Mouse (Mus musculus): ENCODE measurements around the gene L3hypdh. TPM values are rescaled to one million over a fixed set of nuclear protein-coding genes. Genes with fewer than 3 reads are reported as not detected.

L3hypdh gene
- polyA plus RNA-seq (2012; rRNA removed): 2.4 and 3.6 TPM in 2 replicates

DNA sequence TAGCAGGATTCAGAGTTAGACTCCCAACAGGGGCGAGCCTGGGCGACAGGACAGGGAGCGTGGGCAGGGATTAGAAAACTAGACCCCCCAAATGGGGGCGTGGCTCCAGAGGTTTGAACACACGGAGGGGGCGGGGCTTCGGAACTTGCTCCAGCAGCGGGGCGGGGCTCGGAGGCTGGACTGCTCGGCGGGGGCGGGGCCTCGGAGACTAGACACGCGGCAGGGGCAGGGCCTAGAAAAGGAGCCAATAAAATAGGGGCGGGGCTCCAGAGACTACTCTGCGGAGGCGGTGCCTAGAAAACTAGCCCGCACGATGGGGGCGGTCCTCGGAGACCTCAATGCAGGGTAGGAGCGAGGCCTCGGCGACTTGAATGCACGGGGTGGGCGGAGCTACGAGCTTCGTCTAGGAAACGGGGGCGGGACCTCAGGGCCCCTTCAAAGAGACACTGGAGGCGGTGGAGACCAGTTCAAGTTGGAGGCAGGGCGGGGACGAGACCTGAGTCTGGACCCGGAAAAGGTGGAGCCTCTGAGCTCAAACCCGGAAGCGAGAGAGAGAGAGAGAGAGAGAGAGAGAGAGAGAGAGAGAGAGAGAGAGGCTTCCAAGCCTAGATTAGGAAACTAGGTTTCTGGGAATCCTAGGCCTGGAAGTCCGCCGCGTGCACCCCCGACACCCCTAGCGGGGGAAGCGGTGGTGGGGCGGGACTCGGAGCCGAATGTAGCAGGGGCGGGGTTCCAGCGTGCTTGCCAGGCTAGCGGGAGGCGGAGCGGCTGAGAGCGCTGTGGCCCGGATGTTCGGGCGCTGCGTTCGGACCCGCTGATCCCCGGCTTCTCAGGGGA, at the start of gene L3hypdh, which contains the start of gene Jkamp:
L3hypdh (minus strand) TSS at position 111 of the 837 bp plus-strand sequence.
Jkamp (plus strand) TSS at position 261 of the 837 bp plus-strand sequence.
- TF ChIP-seq CTCF (IDR thresholded peaks at IDR 0.05; ENCODE audit: extremely low read depth, insufficient read depth, insufficient read length, insufficient replicate concordance): no peak
- TF ChIP-seq POLR2A (IDR thresholded peaks at IDR 0.05; ENCODE audit: low read depth, low read length): no peak; the same call in 1 of the 2 replicates
- Histone ChIP-seq H3K36me3 (ENCODE audit: control insufficient read depth, insufficient read depth, low read length) (peaks cover 3% of the 10 kb centered on the region), H3K4me1 (ENCODE audit: control insufficient read depth, insufficient read depth, insufficient read length) (peaks cover 10% of the 10 kb centered on the region), H3K27me3 (ENCODE audit: control insufficient read depth, insufficient read depth, low read length) (peaks cover 4% of the 10 kb centered on the region; the same call in 1 of the 2 replicates), H3K4me3 (ENCODE audit: extremely low read depth, insufficient read depth, insufficient read length) (peak within 1 kb of the TSS; percentile 93), H3K27ac (ENCODE audit: insufficient read depth, low read length) (peak within 1 kb of the TSS; percentile 97)
- under 1% methylated on average over 60 of the region's 60 CpGs for WGBS
- peak; percentile 99 for DNase-seq (ENCODE audit: low read depth in 1 of 2, low spot score in 2 of 2)

DNA sequence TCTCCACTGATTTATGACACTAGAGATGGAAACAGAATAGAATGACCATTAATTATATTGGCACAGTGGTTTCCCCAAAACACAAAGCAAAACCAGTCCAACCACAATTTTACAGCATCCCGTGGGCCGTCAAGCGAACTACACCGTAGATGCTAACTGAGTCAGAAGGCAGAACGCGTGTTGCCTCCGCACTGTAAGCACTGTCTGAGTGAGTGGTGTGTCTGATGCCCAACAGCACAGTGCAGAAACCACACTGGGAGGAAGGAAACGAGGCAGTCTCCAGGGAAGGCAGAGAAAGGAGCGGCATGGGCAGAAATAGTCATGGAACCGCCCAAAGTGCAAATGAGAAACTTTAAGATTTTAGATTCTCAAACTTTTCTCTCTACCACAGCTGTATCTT, 44.0 kb upstream of the L3hypdh start:
- H3K4me1 ChIP-seq (ENCODE audit: control insufficient read depth, insufficient read depth, insufficient read length): no peaks in the 10 kb centered on the region
- DNase-seq (ENCODE audit: low read depth in 1 of 2, low spot score in 2 of 2): no peak
- no peaks in the 10 kb centered on the region for H3K36me3 ChIP-seq (ENCODE audit: control insufficient read depth, insufficient read depth, low read length)
- no peak for TF ChIP-seq CTCF (IDR thresholded peaks at IDR 0.05; ENCODE audit: extremely low read depth, insufficient read depth, insufficient read length, insufficient replicate concordance)
- TF ChIP-seq POLR2A (IDR thresholded peaks at IDR 0.05; ENCODE audit: low read depth, low read length): no peak
- no peak overlapping the region for H3K27ac ChIP-seq (ENCODE audit: insufficient read depth, low read length)
- WGBS: 66% methylated on average over 10 of the region's 10 CpGs
- H3K4me3 ChIP-seq (ENCODE audit: extremely low read depth, insufficient read depth, insufficient read length): no peak overlapping the region
- H3K27me3 ChIP-seq (ENCODE audit: control insufficient read depth, insufficient read depth, low read length): no peaks in the 10 kb centered on the region

DNA sequence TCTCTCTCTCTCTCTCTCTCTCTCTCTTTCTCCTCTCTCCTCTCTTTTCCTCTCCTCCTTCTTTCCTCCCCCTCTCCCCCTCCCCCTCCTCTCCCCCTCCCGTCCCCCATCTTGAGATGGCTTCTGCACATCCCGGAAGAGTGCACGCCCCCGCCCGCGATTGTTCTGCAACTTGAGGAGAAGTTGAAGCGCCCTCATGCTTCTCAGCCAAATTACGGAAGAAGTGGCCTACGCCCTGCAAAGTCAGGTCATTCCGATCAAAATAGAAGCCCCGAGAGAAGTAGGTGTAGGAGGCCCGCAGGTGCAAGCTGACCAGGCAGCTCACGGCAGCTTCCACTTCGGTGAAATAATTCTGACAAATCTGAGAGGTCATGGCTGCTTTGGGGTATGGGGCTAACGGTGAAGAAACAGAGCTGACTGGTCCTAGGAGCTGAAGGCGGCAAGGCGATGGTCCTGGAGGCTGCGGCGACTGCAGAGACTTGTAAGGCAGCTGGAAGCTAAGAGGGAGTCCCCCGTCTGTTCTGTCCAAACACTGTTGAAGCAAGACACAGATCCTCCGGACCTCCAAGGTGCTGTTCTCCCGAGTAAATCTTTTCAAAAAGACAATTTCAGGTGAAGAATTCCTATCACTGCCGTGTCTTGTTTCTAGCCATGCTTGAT, 30.6 kb upstream of the L3hypdh start:
- no peak overlapping the region for H3K4me3 ChIP-seq (ENCODE audit: extremely low read depth, insufficient read depth, insufficient read length)
- no peak for DNase-seq (ENCODE audit: low read depth in 1 of 2, low spot score in 2 of 2)
- H3K27me3 ChIP-seq (ENCODE audit: control insufficient read depth, insufficient read depth, low read length): no peaks in the 10 kb centered on the region
- 73% methylated on average over 22 of the region's 23 CpGs for WGBS
- no peaks in the 10 kb centered on the region for H3K36me3 ChIP-seq (ENCODE audit: control insufficient read depth, insufficient read depth, low read length)
- no peaks in the 10 kb centered on the region for H3K4me1 ChIP-seq (ENCODE audit: control insufficient read depth, insufficient read depth, insufficient read length)
- TF ChIP-seq CTCF (IDR thresholded peaks at IDR 0.05; ENCODE audit: extremely low read depth, insufficient read depth, insufficient read length, insufficient replicate concordance) (no peak), POLR2A (IDR thresholded peaks at IDR 0.05; ENCODE audit: low read depth, low read length) (no peak)
- H3K27ac ChIP-seq (ENCODE audit: insufficient read depth, low read length): no peak overlapping the region

DNA sequence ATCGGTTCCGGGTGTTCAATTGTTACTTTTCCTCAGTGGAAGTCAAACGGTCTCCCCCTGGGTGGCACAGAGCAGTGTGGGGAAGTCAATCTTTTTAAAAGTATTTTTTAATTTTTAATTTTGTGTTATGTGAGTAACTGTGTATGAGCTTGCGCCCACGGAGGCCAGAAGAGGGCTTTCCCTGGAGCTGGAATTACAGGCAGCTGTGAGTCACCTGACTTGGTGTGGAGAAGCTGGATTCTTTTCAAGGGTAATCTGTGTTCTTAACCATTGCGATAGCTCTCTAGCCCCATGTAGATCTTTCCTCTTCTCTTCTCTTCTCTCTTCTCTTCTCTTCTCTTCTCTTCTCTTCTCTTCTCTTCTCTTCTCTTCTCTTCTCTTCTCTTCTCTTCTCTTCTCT, 29.9 kb upstream of the L3hypdh start:
- no peaks in the 10 kb centered on the region for H3K36me3 ChIP-seq (ENCODE audit: control insufficient read depth, insufficient read depth, low read length)
- H3K4me3 ChIP-seq (ENCODE audit: extremely low read depth, insufficient read depth, insufficient read length): no peak overlapping the region
- no peak for DNase-seq (ENCODE audit: low read depth in 1 of 2, low spot score in 2 of 2)
- no peaks in the 10 kb centered on the region for H3K4me1 ChIP-seq (ENCODE audit: control insufficient read depth, insufficient read depth, insufficient read length)
- H3K27me3 ChIP-seq (ENCODE audit: control insufficient read depth, insufficient read depth, low read length): no peaks in the 10 kb centered on the region
- 80% methylated on average over 6 of the region's 6 CpGs for WGBS
- H3K27ac ChIP-seq (ENCODE audit: insufficient read depth, low read length): no peak overlapping the region
- no peak for TF ChIP-seq POLR2A (IDR thresholded peaks at IDR 0.05; ENCODE audit: low read depth, low read length)
- TF ChIP-seq CTCF (IDR thresholded peaks at IDR 0.05; ENCODE audit: extremely low read depth, insufficient read depth, insufficient read length, insufficient replicate concordance): no peak

DNA sequence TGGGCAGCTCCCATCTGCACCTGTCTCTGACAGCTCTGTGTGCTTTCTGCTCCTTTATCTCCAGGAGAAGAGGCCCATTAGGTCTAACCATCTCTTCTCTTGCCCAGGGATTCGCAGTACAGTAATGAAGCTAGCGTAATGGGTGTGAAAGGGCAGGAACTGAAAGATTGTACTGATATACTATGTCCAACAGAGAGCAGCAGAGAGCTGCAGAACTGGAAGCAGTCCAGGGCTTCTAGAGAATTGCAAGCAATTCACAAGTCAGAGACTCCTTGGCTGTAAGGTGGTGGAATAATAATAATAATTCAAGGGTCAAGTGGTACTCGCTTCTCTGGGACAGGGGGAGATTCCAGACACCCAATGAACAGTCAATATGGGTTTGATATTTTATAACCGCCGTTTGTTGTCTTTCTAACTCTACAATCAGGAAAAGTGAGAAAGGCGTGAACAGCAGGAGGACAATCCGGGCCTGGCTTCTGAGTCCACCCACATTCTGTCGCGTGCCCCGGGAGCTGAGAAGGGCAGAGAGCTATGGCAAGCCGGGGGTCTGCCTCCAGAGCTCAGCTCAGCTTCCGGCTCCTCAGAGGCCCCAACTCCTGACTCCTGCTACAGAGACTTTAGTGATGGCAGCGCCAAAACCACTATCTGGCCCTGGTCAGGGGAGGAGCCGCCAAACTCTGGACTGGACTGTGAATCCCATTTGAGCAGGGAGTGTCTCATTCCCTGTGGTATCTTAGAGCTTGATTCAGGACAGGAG, 19.5 kb upstream of the L3hypdh start:
- WGBS: 46% methylated on average over 14 of the region's 14 CpGs
- TF ChIP-seq CTCF (IDR thresholded peaks at IDR 0.05; ENCODE audit: extremely low read depth, insufficient read depth, insufficient read length, insufficient replicate concordance): peak; percentile 44; the same call in 1 of the 2 replicates
- no peak for TF ChIP-seq POLR2A (IDR thresholded peaks at IDR 0.05; ENCODE audit: low read depth, low read length)
- H3K36me3 ChIP-seq (ENCODE audit: control insufficient read depth, insufficient read depth, low read length): peaks cover 5% of the 10 kb centered on the region; the same call in 1 of the 2 replicates
- no peak overlapping the region for H3K27ac ChIP-seq (ENCODE audit: insufficient read depth, low read length)
- peak; percentile 17 to 23 for DNase-seq (ENCODE audit: low read depth in 1 of 2, low spot score in 2 of 2)
- H3K4me3 ChIP-seq (ENCODE audit: extremely low read depth, insufficient read depth, insufficient read length): no peak overlapping the region
- no peaks in the 10 kb centered on the region for H3K4me1 ChIP-seq (ENCODE audit: control insufficient read depth, insufficient read depth, insufficient read length)
- H3K27me3 ChIP-seq (ENCODE audit: control insufficient read depth, insufficient read depth, low read length): no peaks in the 10 kb centered on the region

DNA sequence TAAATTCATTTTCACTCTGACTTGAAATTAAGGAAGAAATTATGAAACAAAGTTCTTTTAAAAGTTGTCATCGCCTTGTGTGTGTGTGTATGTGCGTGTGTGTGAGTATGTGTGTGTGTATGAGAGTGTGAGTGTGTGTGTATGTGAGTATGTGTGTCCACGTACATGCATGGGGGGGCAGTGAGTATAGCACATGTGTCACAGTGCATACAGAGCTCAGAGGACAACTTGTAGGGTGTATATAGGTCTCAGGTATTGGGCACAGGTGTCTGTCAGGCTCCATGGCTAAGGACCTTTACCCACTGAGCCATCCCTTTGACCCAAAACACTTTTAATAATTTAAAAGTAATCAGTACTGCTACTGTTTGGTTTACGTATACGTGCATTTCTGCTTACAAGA, 18.8 kb upstream of the L3hypdh start:
- Histone ChIP-seq H3K4me1 (ENCODE audit: control insufficient read depth, insufficient read depth, insufficient read length) (no peaks in the 10 kb centered on the region), H3K27me3 (ENCODE audit: control insufficient read depth, insufficient read depth, low read length) (no peaks in the 10 kb centered on the region), H3K27ac (ENCODE audit: insufficient read depth, low read length) (no peak overlapping the region), H3K4me3 (ENCODE audit: extremely low read depth, insufficient read depth, insufficient read length) (no peak overlapping the region), H3K36me3 (ENCODE audit: control insufficient read depth, insufficient read depth, low read length) (peaks cover 5% of the 10 kb centered on the region; the same call in 1 of the 2 replicates)
- DNase-seq (ENCODE audit: low read depth in 1 of 2, low spot score in 2 of 2): no peak
- TF ChIP-seq POLR2A (IDR thresholded peaks at IDR 0.05; ENCODE audit: low read depth, low read length) (no peak), CTCF (IDR thresholded peaks at IDR 0.05; ENCODE audit: extremely low read depth, insufficient read depth, insufficient read length, insufficient replicate concordance) (no peak)
- WGBS: 85% methylated on average over 5 of the region's 5 CpGs
